Mouse (Mus musculus): ENCODE data around the gene Efna5. TPM values are rescaled to one million over a fixed set of nuclear protein-coding genes. Genes with fewer than 3 reads are reported as not detected.

Efna5 gene
- polyA plus RNA-seq, 1 experiment: 32.7 TPM

GRCm38 (mm10) chr17:62875727-62876126 is 5.4 kb downstream of the Efna5 start:
- Histone ChIP-seq H3K27ac (ENCODE audit: insufficient read depth, low read length) (no peak overlapping the region), H3K36me3 (ENCODE audit: control insufficient read depth, insufficient read depth, low read length, poor library complexity, severe bottlenecking) (no peaks in the 10 kb centered on the region), H3K9ac (ENCODE audit: low read depth, poor library complexity, severe bottlenecking) (no peak overlapping the region), H3K4me3 (ENCODE audit: low read depth, low read length) (no peak overlapping the region), H3K9me3 (replicated peaks; ENCODE audit: control insufficient read depth, insufficient read depth, low read length, poor library complexity, severe bottlenecking) (no peaks in the 10 kb centered on the region), H3K4me1 (ENCODE audit: control insufficient read depth, insufficient read depth, low read length) (no peaks in the 10 kb centered on the region), H3K27me3 (ENCODE audit: control insufficient read depth, insufficient read depth, low read length, poor library complexity, severe bottlenecking) (peaks cover 16% of the 10 kb centered on the region)
- TF ChIP-seq CTCF (IDR thresholded peaks at IDR 0.05; ENCODE audit: low read depth, low read length): no peak
- no peak for TF ChIP-seq POLR2A (IDR thresholded peaks at IDR 0.05; ENCODE audit: insufficient read depth, low read length)
- no peak for TF ChIP-seq EP300 (IDR thresholded peaks at IDR 0.05; ENCODE audit: insufficient read depth, low read depth, low read length)

GRCm38 (mm10) chr17:62871928-62872327 is 9.2 kb downstream of the Efna5 start:
- Histone ChIP-seq H3K9me3 (replicated peaks; ENCODE audit: control insufficient read depth, insufficient read depth, low read length, poor library complexity, severe bottlenecking) (no peaks in the 10 kb centered on the region), H3K4me3 (ENCODE audit: low read depth, low read length) (no peak overlapping the region), H3K27me3 (ENCODE audit: control insufficient read depth, insufficient read depth, low read length, poor library complexity, severe bottlenecking) (0 out of 2 replicates have a peak, but pooled peaks cover 1% of the 10 kb centered on the region), H3K27ac (ENCODE audit: insufficient read depth, low read length) (no peak overlapping the region), H3K36me3 (ENCODE audit: control insufficient read depth, insufficient read depth, low read length, poor library complexity, severe bottlenecking) (no peaks in the 10 kb centered on the region), H3K9ac (ENCODE audit: low read depth, poor library complexity, severe bottlenecking) (no peak overlapping the region), H3K4me1 (ENCODE audit: control insufficient read depth, insufficient read depth, low read length) (no peaks in the 10 kb centered on the region)
- TF ChIP-seq EP300 (IDR thresholded peaks at IDR 0.05; ENCODE audit: insufficient read depth, low read depth, low read length) (no peak), CTCF (IDR thresholded peaks at IDR 0.05; ENCODE audit: low read depth, low read length) (no peak), POLR2A (IDR thresholded peaks at IDR 0.05; ENCODE audit: insufficient read depth, low read length) (no peak)

- Histone ChIP-seq H3K36me3 (ENCODE audit: control insufficient read depth, insufficient read depth, low read length, poor library complexity, severe bottlenecking) (no peaks in the 10 kb centered on the region), H3K4me3 (ENCODE audit: low read depth, low read length) (no peak overlapping the region), H3K4me1 (ENCODE audit: control insufficient read depth, insufficient read depth, low read length) (no peaks in the 10 kb centered on the region), H3K9ac (ENCODE audit: low read depth, poor library complexity, severe bottlenecking) (no peak overlapping the region), H3K27me3 (ENCODE audit: control insufficient read depth, insufficient read depth, low read length, poor library complexity, severe bottlenecking) (0 out of 2 replicates have a peak, but pooled peaks cover 1% of the 10 kb centered on the region), H3K9me3 (replicated peaks; ENCODE audit: control insufficient read depth, insufficient read depth, low read length, poor library complexity, severe bottlenecking) (no peaks in the 10 kb centered on the region), H3K27ac (ENCODE audit: insufficient read depth, low read length) (no peak overlapping the region)
- TF ChIP-seq POLR2A (IDR thresholded peaks at IDR 0.05; ENCODE audit: insufficient read depth, low read length): no peak
- TF ChIP-seq CTCF (IDR thresholded peaks at IDR 0.05; ENCODE audit: low read depth, low read length): no peak
- TF ChIP-seq EP300 (IDR thresholded peaks at IDR 0.05; ENCODE audit: insufficient read depth, low read depth, low read length): no peak
Measured at GRCm38 (mm10) chr17:62871191-62871590, 9.9 kb downstream of the Efna5 start.

- Histone ChIP-seq H3K9me3 (replicated peaks; ENCODE audit: control insufficient read depth, insufficient read depth, low read length, poor library complexity, severe bottlenecking) (no peaks in the 10 kb centered on the region), H3K4me3 (ENCODE audit: low read depth, low read length) (no peak overlapping the region), H3K9ac (ENCODE audit: low read depth, poor library complexity, severe bottlenecking) (no peak overlapping the region), H3K4me1 (ENCODE audit: control insufficient read depth, insufficient read depth, low read length) (no peaks in the 10 kb centered on the region), H3K36me3 (ENCODE audit: control insufficient read depth, insufficient read depth, low read length, poor library complexity, severe bottlenecking) (no peaks in the 10 kb centered on the region), H3K27me3 (ENCODE audit: control insufficient read depth, insufficient read depth, low read length, poor library complexity, severe bottlenecking) (0 out of 2 replicates have a peak, but pooled peaks cover 1% of the 10 kb centered on the region), H3K27ac (ENCODE audit: insufficient read depth, low read length) (no peak overlapping the region)
- TF ChIP-seq POLR2A (IDR thresholded peaks at IDR 0.05; ENCODE audit: insufficient read depth, low read length) (no peak), CTCF (IDR thresholded peaks at IDR 0.05; ENCODE audit: low read depth, low read length) (no peak)
Measured at GRCm38 (mm10) chr17:62870446-62870845, 10.7 kb downstream of the Efna5 start.

- Histone ChIP-seq H3K4me1 (ENCODE audit: control insufficient read depth, insufficient read depth, low read length) (no peaks in the 10 kb centered on the region), H3K9ac (ENCODE audit: low read depth, poor library complexity, severe bottlenecking) (no peak overlapping the region), H3K27me3 (ENCODE audit: control insufficient read depth, insufficient read depth, low read length, poor library complexity, severe bottlenecking) (no peaks in the 10 kb centered on the region), H3K9me3 (replicated peaks; ENCODE audit: control insufficient read depth, insufficient read depth, low read length, poor library complexity, severe bottlenecking) (no peaks in the 10 kb centered on the region), H3K4me3 (ENCODE audit: low read depth, low read length) (no peak overlapping the region), H3K27ac (ENCODE audit: insufficient read depth, low read length) (no peak overlapping the region), H3K36me3 (ENCODE audit: control insufficient read depth, insufficient read depth, low read length, poor library complexity, severe bottlenecking) (no peaks in the 10 kb centered on the region)
- TF ChIP-seq CTCF (IDR thresholded peaks at IDR 0.05; ENCODE audit: low read depth, low read length) (peak; percentile 27), EP300 (IDR thresholded peaks at IDR 0.05; ENCODE audit: insufficient read depth, low read depth, low read length) (no peak)
Measured at GRCm38 (mm10) chr17:62864966-62865365, 16.2 kb downstream of the Efna5 start.

- no peak overlapping the region for H3K9ac ChIP-seq (ENCODE audit: low read depth, poor library complexity, severe bottlenecking)
- no peaks in the 10 kb centered on the region for H3K9me3 ChIP-seq (replicated peaks; ENCODE audit: control insufficient read depth, insufficient read depth, low read length, poor library complexity, severe bottlenecking)
- no peaks in the 10 kb centered on the region for H3K27me3 ChIP-seq (ENCODE audit: control insufficient read depth, insufficient read depth, low read length, poor library complexity, severe bottlenecking)
- H3K27ac ChIP-seq (ENCODE audit: insufficient read depth, low read length): no peak overlapping the region
- no peaks in the 10 kb centered on the region for H3K36me3 ChIP-seq (ENCODE audit: control insufficient read depth, insufficient read depth, low read length, poor library complexity, severe bottlenecking)
- no peak for TF ChIP-seq CTCF (IDR thresholded peaks at IDR 0.05; ENCODE audit: low read depth, low read length)
- TF ChIP-seq POLR2A (IDR thresholded peaks at IDR 0.05; ENCODE audit: insufficient read depth, low read length): no peak
- TF ChIP-seq EP300 (IDR thresholded peaks at IDR 0.05; ENCODE audit: insufficient read depth, low read depth, low read length): no peak
- H3K4me3 ChIP-seq (ENCODE audit: low read depth, low read length): no peak overlapping the region
- H3K4me1 ChIP-seq (ENCODE audit: control insufficient read depth, insufficient read depth, low read length): no peaks in the 10 kb centered on the region
Measured at GRCm38 (mm10) chr17:62863004-62863403, 18.1 kb downstream of the Efna5 start.
